8 mouse cellular contexts compared by ENCODE assay signal in the genomic region with DNA sequence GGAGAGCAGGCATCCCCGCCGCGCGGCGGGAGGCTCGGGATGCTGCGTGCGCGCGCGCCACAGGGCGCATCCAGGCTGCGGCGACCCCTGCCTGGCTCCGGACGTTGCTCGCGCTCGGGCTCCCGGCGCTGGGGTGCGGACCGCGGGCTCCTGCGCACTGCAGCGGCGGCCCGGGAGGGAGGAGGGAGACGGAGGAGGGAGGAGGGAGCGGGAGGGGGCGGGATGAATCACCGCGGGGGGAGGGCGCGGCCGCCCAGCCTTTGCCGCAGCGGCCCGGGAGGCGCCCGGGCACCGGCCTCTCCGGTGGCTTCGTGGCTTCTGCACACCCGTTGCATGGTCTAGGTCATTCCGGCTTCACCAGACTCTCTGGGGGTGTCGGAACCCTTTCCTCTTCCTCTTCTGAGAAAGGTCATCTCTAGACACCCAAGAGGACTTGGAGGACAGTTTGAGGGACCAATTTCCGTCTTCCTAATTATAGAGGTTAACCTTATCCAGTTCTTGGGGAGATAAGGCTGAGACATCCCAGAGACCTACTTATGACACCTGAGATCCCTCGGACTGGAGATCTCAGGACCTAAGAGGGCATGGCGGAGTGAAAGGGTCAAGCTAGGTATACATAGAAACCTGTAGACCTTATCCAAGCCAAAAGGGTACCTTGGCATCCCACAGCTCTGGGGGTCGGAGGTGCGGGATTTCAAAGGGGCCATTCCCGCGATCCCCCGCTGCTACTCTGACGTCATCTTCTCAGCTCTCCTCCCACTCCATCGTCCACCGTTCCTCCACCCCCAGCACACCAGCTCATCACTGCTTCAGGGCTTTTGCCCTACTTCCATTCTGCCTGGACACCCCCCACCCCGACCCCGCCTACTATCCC. TPM values are rescaled to one million over a fixed set of nuclear protein-coding genes. Genes with fewer than 3 reads are reported as not detected.
DNase-seq lines count a peak whose midpoint lies in the region; ATAC-seq lines count a peak whose summit lies in the region.

Scn1b (minus strand) TSS at position 153 of the 874 bp plus-strand sequence.

- H3K4me1 ChIP-seq in embryonic facial prominence, embryonic 14.5 days (ENCODE audit: control insufficient read depth, insufficient read depth, low read length) = no peaks in the 10 kb centered on the region
- peaks cover 28% of the 10 kb centered on the region for H3K4me1 ChIP-seq in heart, embryonic 13.5 days
- peaks cover 9% of the 10 kb centered on the region for H3K4me1 ChIP-seq in lung, embryonic 16.5 days (replicated peaks; ENCODE audit: control insufficient read depth, insufficient read depth, low read length)

- 5% methylated on average over 16 of the region's 60 CpGs for WGBS in embryonic facial prominence, embryonic 14.5 days
- WGBS in heart, embryonic 13.5 days = under 1% methylated on average over 53 of the region's 60 CpGs
- WGBS in lung, embryonic 16.5 days = 2% methylated on average over 38 of the region's 60 CpGs

- peak; percentile 28 for ATAC-seq in CD4-positive, CD25-positive, alpha-beta regulatory T cell, adult 4 months
- peak; percentile 45 for ATAC-seq in embryonic facial prominence, embryonic 14.5 days (ENCODE audit: low read depth)
- no peak for ATAC-seq in heart, embryonic 13.5 days (ENCODE audit: extremely low read depth, insufficient number of reproducible peaks, low FRiP score, low TSS enrichment)
- ATAC-seq in lung, embryonic 16.5 days (ENCODE audit: low read depth) = peak; percentile 71

- no peaks in the 10 kb centered on the region for H3K27me3 ChIP-seq in embryonic facial prominence, embryonic 14.5 days (replicated peaks; ENCODE audit: control insufficient read depth, insufficient read depth, low read length)
- H3K27me3 ChIP-seq in heart, embryonic 13.5 days (replicated peaks) = peaks cover 34% of the 10 kb centered on the region
- peaks cover 24% of the 10 kb centered on the region for H3K27me3 ChIP-seq in lung, embryonic 16.5 days (ENCODE audit: control insufficient read depth, insufficient read depth, low read depth, low read length)

- H3K27ac ChIP-seq in embryonic facial prominence, embryonic 14.5 days (replicated peaks; ENCODE audit: low read depth, low read length) = no peak within 1 kb of the TSS
- no peak within 1 kb of the TSS for H3K27ac ChIP-seq in heart, embryonic 13.5 days (replicated peaks)
- no peak within 1 kb of the TSS for H3K27ac ChIP-seq in lung, embryonic 16.5 days (ENCODE audit: low read length)

- peak within 1 kb of the TSS; percentile 64 for H3K4me3 ChIP-seq in embryonic facial prominence, embryonic 14.5 days (ENCODE audit: low read depth, low read length)
- H3K4me3 ChIP-seq in heart, embryonic 13.5 days = peak within 1 kb of the TSS; percentile 69
- peak within 1 kb of the TSS; percentile 58 for H3K4me3 ChIP-seq in lung, embryonic 16.5 days (ENCODE audit: low read length)

- peaks cover 39% of the 10 kb centered on the region for H3K36me3 ChIP-seq in embryonic facial prominence, embryonic 14.5 days (ENCODE audit: control insufficient read depth, insufficient read depth, low read length)
- peaks cover 42% of the 10 kb centered on the region for H3K36me3 ChIP-seq in heart, embryonic 13.5 days
- H3K36me3 ChIP-seq in lung, embryonic 16.5 days (ENCODE audit: control insufficient read depth, insufficient read depth, low read length) = peaks cover 23% of the 10 kb centered on the region

- peak within 1 kb of the TSS; percentile 99 for H3K4me2 ChIP-seq in embryonic facial prominence, embryonic 14.5 days (ENCODE audit: low read depth, low read length)
- H3K4me2 ChIP-seq in heart, embryonic 13.5 days = peak within 1 kb of the TSS; percentile 99
- peak within 1 kb of the TSS; percentile 98 for H3K4me2 ChIP-seq in lung, embryonic 16.5 days (ENCODE audit: low read depth, low read length)

- peak; percentile 66 to 73 for DNase-seq in adrenal gland, adult 18-20 months (ENCODE audit: low spot score in 2 of 2)
- peak; percentile 53 for DNase-seq in embryonic facial prominence, embryonic 14.5 days (ENCODE audit: low spot score)
- DNase-seq in kidney, postnatal 4 days = peak; percentile 65 to 73
- DNase-seq in right cerebral cortex, adult 18-20 months = peak; percentile 81
- DNase-seq in spleen, postnatal 10 days (ENCODE audit: low spot score in 2 of 2) = no peak

- H3K9ac ChIP-seq in embryonic facial prominence, embryonic 14.5 days (ENCODE audit: low read depth, low read length) = peak within 1 kb of the TSS; percentile 74
- peak within 1 kb of the TSS; percentile 84 for H3K9ac ChIP-seq in heart, embryonic 13.5 days
- H3K9ac ChIP-seq in lung, embryonic 16.5 days (ENCODE audit: low read length) = peak within 1 kb of the TSS; percentile 62

- H3K9me3 ChIP-seq in embryonic facial prominence, embryonic 14.5 days (ENCODE audit: control insufficient read depth, low read length) = no peaks in the 10 kb centered on the region
- H3K9me3 ChIP-seq in heart, embryonic 13.5 days = no peaks in the 10 kb centered on the region
- H3K9me3 ChIP-seq in lung, embryonic 16.5 days (ENCODE audit: control insufficient read depth, low read length) = no peaks in the 10 kb centered on the region

RNA-seq across cellular contexts. Expression of gene Scn1b, which starts in this region (rescaled TPM):
- not detected for polyA plus RNA-seq in CD4-positive, CD25-positive, alpha-beta regulatory T cell, adult 4 months (2017; shearing (Covaris generic))
- 10 to 100 TPM; 13.5 to 24.9 TPM for total RNA-seq in adrenal gland, adult 18-20 months (2021)
- 8.5 and 9.4 TPM in 2 replicates for polyA plus RNA-seq in embryonic facial prominence, embryonic 14.5 days (2014; fragmentation: Nextera tagmentation; extraction: Ambion mirVana)
- polyA plus RNA-seq in heart, embryonic 13.5 days (2015; fragmentation: Nextera tagmentation; extraction: Ambion mirVana) = 2.5 and 3.1 TPM in 2 replicates
- 0.64 and 0.89 TPM in 2 replicates for polyA plus RNA-seq in lung, embryonic 16.5 days (2015; fragmentation: Nextera tagmentation; extraction: Ambion mirVana)

Comparison
In these comparisons a context has a peak if more than half of its experiments do, and no peak if none do; other contexts are left out.
1. Peak in ATAC-seq in CD4-positive, CD25-positive, alpha-beta regulatory T cell, adult 4 months; RNA of the gene not detected or under 1 TPM.
2. Peak in ATAC-seq, H3K4me3 ChIP-seq, H3K9ac ChIP-seq and H3K4me2 ChIP-seq in lung, embryonic 16.5 days; RNA of the gene not detected or under 1 TPM.
3. DNase-seq: peak in adrenal gland, adult 18-20 months (2 of 2), embryonic facial prominence, embryonic 14.5 days (single experiment), kidney, postnatal 4 days (2 of 2) and right cerebral cortex, adult 18-20 months (single experiment); none in spleen, postnatal 10 days (0 of 2).
4. Peak in every context shown above with its lines, with median percentiles within 50 percentile points of each other: H3K4me2 ChIP-seq, H3K4me3 ChIP-seq and H3K9ac ChIP-seq.